Mouse (Mus musculus): ENCODE results near the gene As3mt.

GRCm38 (mm10) chr19:46727945-46728540, 20.8 kb downstream of the As3mt start:
- TF ChIP-seq CTCF (IDR thresholded peaks at IDR 0.05; ENCODE audit: low read depth, low read length) = no peak
- no peak for TF ChIP-seq EP300 (IDR thresholded peaks at IDR 0.05; ENCODE audit: insufficient read depth, low read depth, low read length)
- no peak for TF ChIP-seq POLR2A (IDR thresholded peaks at IDR 0.05; ENCODE audit: insufficient read depth, low read length)
